Mouse (Mus musculus) MEL (cell line): ENCODE results near the gene Herc1.

Experiments
- BHLHE40 ChIP-seq: IDR thresholded peaks from 2 replicates; pipeline ENCODE4 v1.6.1; 2012; ENCODE audit warnings: low read depth, mild to moderate bottlenecking, inconsistent platforms, low read length, improper control_type of control experiment, borderline replicate concordance
- CHD2 ChIP-seq: IDR thresholded peaks from 2 replicates; pipeline ENCODE4 v1.6.1; 2011; ENCODE audit warnings: low read length, improper control_type of control experiment
- CTCF ChIP-seq, 3 experiments: IDR thresholded peaks in 2 of 3; conservative IDR thresholded peaks in 1 of 3; 2 replicates each; pipeline ENCODE4 v1.5.1; 2011 to 2012; ENCODE audit warnings: low read length in 3 of 3, low read depth in 2 of 3, mild to moderate bottlenecking in 2 of 3, improper control_type of control experiment in 1 of 3, inconsistent platforms in 1 of 3, mixed read lengths in 1 of 3, moderate library complexity in 1 of 3; ENCODE audit not compliant: control insufficient read depth in 1 of 3, insufficient read depth in 1 of 3, poor library complexity in 1 of 3, severe bottlenecking in 1 of 3
- MXI1 ChIP-seq: IDR thresholded peaks from 2 replicates; pipeline ENCODE4 v1.6.1; 2011; ENCODE audit warnings: mild to moderate bottlenecking, low read depth, low read length, improper control_type of control experiment
- NRF1 ChIP-seq: IDR thresholded peaks from 2 replicates; pipeline ENCODE4 v1.6.1; 2014; ENCODE audit warnings: low read depth, mild to moderate bottlenecking, inconsistent platforms, low read length, improper control_type of control experiment, moderate library complexity; ENCODE audit not compliant: poor library complexity, insufficient read depth, severe bottlenecking
- POLR2A ChIP-seq, 2 experiments: IDR thresholded peaks; 2 replicates each; pipeline ENCODE4 v1.6.1; 2011 to 2012; ENCODE audit warnings: low read length in 2 of 2, mild to moderate bottlenecking in 2 of 2, control low read depth in 1 of 2, improper control_type of control experiment in 1 of 2, low read depth in 1 of 2, moderate library complexity in 1 of 2; ENCODE audit not compliant: control insufficient read depth in 1 of 2, insufficient read depth in 1 of 2, poor library complexity in 1 of 2
- SMC3 ChIP-seq: IDR thresholded peaks from 2 replicates; pipeline ENCODE4 v1.6.1; 2011; ENCODE audit warnings: low read depth, low read length, improper control_type of control experiment
- USF1 ChIP-seq: IDR thresholded peaks from 2 replicates; pipeline ENCODE4 v1.6.1; 2014; ENCODE audit warnings: low read depth, mild to moderate bottlenecking, inconsistent platforms, low read length, improper control_type of control experiment, moderate library complexity
- USF2 ChIP-seq, 2 experiments: IDR thresholded peaks; 2 replicates each; pipeline ENCODE4 v1.6.1; 2011 to 2012; ENCODE audit warnings: improper control_type of control experiment in 2 of 2, low read length in 2 of 2, borderline replicate concordance in 1 of 2, inconsistent platforms in 1 of 2, low read depth in 1 of 2, mild to moderate bottlenecking in 1 of 2; ENCODE audit not compliant: insufficient read depth in 1 of 2
- ZC3H11A ChIP-seq: IDR thresholded peaks from 2 replicates; pipeline ENCODE4 v1.6.1; 2012; ENCODE audit warnings: low read depth, mild to moderate bottlenecking, inconsistent platforms, low read length, improper control_type of control experiment
- ZKSCAN1 ChIP-seq: IDR thresholded peaks from 2 replicates; pipeline ENCODE4 v1.6.1; 2012; ENCODE audit warnings: low read depth, mild to moderate bottlenecking, inconsistent platforms, low read length, improper control_type of control experiment, moderate library complexity

DNA sequence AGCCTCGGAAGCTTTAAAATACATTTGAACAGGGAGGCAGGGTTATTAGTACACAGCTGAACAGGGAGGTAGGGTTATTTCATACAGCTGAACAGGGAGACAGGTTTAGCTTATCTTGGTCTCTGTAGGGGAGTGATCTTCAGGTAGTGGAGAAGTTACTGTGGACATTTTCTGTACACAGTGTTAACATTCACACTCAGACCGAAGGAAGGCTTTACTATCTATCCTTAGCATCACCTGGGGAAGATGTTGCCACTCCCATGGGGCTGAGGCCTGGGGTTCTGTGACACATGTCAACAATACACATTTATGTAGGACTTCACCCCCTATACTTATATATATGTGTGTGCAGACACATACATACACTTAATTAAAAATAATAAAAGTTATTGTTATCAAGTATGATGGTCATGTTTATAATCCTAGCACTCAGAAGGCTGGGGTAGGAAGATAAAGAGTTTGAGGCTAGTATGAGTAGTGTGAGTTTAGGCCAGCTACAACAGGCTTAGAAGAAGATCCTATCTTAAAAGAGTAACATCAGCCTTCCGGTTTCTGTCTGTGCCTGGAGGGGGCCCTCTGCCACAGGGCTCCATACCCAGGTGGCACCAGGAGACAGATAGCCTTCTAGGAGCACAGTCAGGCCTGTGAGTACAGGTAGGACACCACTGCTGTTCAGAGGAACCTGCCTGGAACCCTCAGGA, 9.7 kb upstream of the Herc1 start:
- TF ChIP-seq CHD2, result no peak
- no peak for TF ChIP-seq ZC3H11A
- no peak for TF ChIP-seq POLR2A (IDR thresholded peaks at IDR 0.05; ENCODE audit: control insufficient read depth in 1 of 2, insufficient read depth in 1 of 2, low read depth in 1 of 2, low read length in 2 of 2, poor library complexity in 1 of 2)
- TF ChIP-seq USF2 (IDR thresholded peaks at IDR 0.05; ENCODE audit: borderline replicate concordance in 1 of 2, insufficient read depth in 1 of 2, low read depth in 1 of 2, low read length in 2 of 2), result no peak
- no peak for TF ChIP-seq ZKSCAN1
- no peak for TF ChIP-seq SMC3
- TF ChIP-seq USF1, result no peak
- TF ChIP-seq NRF1, result no peak
- TF ChIP-seq BHLHE40, result 0 out of 2 replicates have a peak, but pooled peaks have one; percentile 26
- TF ChIP-seq CTCF (IDR thresholded peaks at IDR 0.05 in 2 of 3, conservative IDR thresholded peaks at IDR 0.05 in 1 of 3; ENCODE audit: control insufficient read depth in 1 of 3, insufficient read depth in 1 of 3, low read depth in 2 of 3, low read length in 3 of 3, poor library complexity in 1 of 3, severe bottlenecking in 1 of 3), result no peak
- TF ChIP-seq MXI1, result no peak
